Mouse (Mus musculus) gastrocnemius, adult 8-10 months (tissue): ENCODE measurements around the gene 4921504E06Rik. TPM values are rescaled to one million over a fixed set of nuclear protein-coding genes. Genes with fewer than 3 reads are reported as not detected.

Experiments
- DNase-seq, 2 experiments: peaks; one replicate each; pipeline ENCODE4 v3.0.0; 2022; ENCODE audit warnings: low spot score in 2 of 2
- total RNA-seq, 4 experiments: library from RNA; stranded (reverse); gene quantifications; 2 replicates each; pipeline ENCODE4 v1.2.4; 2022

The 4921504E06Rik gene
- total RNA-seq, 4 experiments from 2014 or later, result not detected

DNA sequence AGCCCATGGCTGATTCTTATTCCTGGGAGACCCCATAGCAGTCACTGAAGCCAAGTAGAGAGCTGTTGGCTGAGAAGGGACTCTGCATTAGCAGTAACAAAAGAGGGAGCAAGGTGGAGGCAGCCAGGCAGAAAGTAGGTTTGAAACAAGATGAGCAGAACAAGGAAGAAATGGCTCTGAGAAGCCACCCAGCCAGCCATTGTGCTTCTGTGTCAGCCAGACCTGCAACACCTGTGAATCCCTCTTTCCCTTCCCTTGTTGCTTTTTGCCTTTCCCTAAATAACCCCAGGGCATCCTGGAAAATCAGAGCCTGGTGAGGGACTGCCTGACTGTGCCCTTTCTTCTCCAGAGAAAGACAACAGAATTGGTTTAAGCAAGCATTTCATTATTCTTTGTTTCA, 131.5 kb downstream of the 4921504E06Rik start:
- no peak for DNase-seq

DNA sequence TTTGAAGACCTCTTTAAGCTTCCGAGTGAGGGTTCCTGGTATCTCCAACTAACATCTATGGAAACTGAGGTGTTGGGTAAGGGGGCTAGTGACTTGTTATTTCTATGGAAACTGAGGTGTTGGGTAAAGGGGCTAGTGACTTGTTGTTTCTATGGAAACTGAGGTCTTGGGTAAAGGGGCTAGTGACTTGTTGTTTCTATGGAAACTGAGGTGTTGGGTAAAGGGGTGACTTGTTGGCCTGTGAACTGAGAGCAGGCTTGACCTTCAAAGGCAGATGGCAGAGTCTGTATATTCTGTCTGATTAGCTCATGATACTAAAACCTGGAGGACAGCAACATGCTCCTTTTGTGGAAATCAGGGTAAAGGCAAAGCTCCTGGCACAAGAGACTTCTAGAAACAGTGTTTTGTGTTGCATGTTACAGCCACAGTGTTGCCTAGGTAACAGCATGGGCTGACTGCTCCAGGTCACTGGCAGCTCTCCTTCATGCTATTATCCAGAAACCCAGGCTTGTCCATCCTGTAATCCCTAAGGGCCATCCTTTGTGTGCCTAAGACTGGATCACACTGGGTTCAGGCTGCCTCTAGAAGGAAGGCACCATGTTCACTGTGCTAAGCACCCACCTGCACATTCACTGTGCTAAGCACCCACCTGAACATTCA, 133.9 kb downstream of the 4921504E06Rik start:
- DNase-seq, result no peak

- DNase-seq, result no peak
Observed at GRCm38 (mm10) chr2:19416066-19416465, 137.6 kb downstream of the 4921504E06Rik start.

- peak in 1 of 2 experiments; percentile 11 for DNase-seq
Observed at GRCm38 (mm10) chr2:19415063-19415521, 138.6 kb downstream of the 4921504E06Rik start.

GRCm38 (mm10) chr2:19414222-19414965, 139.3 kb downstream of the 4921504E06Rik start:
- peak; percentile 10 to 25 for DNase-seq

Other genes with a start within 250 kb of the 4921504E06Rik start
- gene Msrb2, start 182.5 kb downstream of the 4921504E06Rik start, total RNA-seq, result 10 to 100 TPM; 16.8 to 18.0 (median 17.5) TPM
- gene Ptf1a, start 108.3 kb downstream of the 4921504E06Rik start, total RNA-seq, result not detected
- 10 to 100 TPM; 10.9 to 33.9 (median 14.9) TPM for gene Otud1, start 103.8 kb upstream of the 4921504E06Rik start, total RNA-seq